Mouse (Mus musculus) layer of hippocampus, adult 9-10 months (tissue): ENCODE measurements around the gene Pcdh15.

Experiments
- DNase-seq: peaks from one replicate; pipeline ENCODE4 v3.0.0; 2022; ENCODE audit warnings: low spot score

The Pcdh15 gene

DNA sequence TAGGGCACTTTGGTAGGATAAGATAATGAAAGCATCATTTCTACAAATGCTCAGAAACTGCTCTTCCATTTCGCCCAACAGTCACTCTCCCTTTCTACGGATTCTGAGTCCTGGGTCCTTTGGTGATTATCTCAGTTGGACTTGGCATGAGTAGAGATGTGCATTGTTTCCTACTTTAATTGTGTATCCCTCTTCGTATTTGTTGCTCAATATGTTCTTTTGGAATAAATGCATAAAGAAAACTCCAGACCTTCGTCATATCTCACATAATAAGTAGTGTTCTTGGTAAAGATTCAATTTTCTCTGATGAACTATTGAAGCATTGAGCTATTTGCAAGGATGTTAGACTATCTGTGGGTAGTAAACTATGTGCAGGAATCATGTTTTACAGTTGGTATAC is 854.2 kb downstream of the Pcdh15 start:
- no peak for DNase-seq

- no peak for DNase-seq
These were observed 884.9 kb downstream of the Pcdh15 start for GRCm38 (mm10) chr10:73984057-73984456.

GRCm38 (mm10) chr10:74008836-74009235 is 909.7 kb downstream of the Pcdh15 start:
- peak; percentile 3 for DNase-seq

DNA sequence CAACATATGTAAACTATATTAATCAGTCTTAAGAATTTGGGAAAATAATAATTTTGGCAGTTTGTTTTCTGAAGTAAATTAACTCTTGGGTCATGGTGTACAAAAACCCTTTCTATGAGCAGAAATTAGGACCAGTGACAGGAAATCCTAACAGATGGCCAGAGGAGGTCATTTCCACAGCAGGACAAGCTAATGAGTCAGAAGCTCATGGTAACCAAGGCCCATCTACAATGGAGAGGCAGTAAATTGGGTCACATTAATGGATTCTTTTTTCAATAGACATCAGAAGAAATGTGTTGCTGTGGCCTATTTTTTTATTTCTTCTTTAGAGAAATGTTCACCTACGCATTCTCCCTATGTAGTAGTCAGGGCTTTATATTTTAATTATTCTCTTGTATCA is 923.9 kb downstream of the Pcdh15 start:
- DNase-seq: no peak

DNA sequence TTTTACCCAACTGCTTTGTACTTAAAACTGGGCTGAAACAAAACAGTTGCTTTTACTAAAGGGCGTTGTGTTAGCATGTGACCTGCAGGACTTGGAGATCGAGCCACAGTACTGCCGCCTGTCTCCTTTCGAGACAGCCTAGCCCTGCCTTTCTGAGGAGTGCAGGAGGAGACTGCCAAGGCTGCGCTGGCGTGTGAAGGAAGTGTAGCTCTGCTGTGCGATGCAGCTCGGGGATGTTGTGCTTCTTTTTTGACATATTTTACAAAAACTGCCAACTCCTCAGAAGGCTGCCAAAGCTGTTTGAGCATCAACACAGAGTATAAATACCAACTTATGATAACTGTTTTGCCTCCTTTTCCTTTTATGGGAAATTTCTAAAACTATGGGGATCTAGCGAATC is 953.9 kb downstream of the Pcdh15 start:
- no peak for DNase-seq

DNA sequence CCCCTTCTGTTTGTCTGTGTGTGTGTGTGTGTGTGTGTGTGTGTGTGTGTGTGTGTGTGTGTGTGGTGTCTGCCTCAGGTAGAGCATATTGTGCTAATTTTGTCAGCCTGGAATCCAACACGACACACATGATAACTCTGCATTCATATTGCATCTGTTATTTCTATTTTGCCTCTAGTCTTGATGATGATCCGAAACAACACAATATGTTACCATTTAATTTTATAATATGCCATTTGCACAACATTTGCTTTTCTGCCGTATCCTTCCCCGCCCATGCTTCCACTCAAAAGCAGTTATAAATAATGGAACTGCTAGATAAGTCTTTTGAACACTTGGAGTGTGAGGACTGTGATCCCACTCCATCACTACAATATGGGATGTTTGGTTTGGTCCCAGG is 987.5 kb downstream of the Pcdh15 start:
- peak; percentile 36 for DNase-seq

DNA sequence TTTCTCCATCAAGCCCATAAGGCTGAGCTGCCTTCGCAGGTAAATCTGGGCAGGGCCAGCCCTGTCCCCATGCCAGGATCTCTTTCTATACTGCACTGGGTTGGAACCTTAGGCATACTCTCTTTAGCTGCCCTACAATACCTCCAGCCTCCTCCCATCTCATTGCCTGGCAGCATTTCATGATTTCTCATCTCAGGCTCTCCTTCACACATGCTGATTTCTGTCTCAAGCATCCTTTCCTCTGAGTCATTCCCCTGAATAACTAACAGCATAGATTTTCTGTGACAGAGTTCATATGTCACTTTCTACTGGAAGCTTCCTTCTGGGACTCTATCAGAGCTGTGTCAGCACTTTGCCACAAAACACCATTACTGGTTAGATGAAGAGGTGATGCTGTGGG is 999.2 kb downstream of the Pcdh15 start:
- no peak for DNase-seq

DNA sequence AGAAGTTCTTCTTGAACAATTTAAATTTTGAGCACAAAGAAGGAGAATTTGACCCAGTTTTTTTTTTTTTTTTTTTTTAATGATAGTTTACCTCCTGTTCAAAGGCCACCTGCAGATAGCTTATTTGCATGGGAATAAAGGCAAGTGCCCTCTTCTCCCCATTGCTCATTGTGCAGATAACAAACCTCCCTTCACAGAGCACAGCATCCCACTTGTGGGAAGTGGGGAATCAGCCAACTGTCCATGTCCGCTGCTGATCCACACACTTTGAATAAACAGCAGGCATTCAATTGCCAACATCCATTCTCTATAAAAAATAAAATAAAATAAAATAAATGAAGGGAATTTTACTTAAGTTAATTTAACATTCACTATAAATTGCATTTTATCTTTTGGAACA is 1015.0 kb downstream of the Pcdh15 start:
- DNase-seq: no peak

GRCm38 (mm10) chr10:74116817-74117216 is 1017.7 kb downstream of the Pcdh15 start:
- no peak for DNase-seq

- no peak for DNase-seq
These were observed 1024.3 kb downstream of the Pcdh15 start for GRCm38 (mm10) chr10:74123421-74123820.

DNA sequence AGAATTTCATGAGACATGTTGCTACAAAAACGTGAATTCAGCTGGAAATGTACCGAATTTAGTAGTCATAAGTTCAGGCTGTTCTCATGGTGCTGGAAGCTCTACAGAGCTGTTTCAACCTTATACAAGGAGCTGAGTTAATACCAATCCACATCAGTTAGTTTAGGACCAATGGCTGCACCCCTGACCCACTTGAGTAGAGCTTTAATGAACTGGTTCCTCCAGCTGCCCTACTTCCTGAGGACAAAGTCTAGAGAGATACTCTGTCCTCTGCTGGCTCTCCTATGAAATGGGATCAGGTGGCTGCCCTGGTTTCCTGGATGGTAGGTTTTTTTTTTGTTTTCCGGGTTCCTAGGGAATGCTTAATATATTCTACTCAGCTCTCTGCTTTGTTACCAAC is 1030.0 kb downstream of the Pcdh15 start:
- no peak for DNase-seq

GRCm38 (mm10) chr10:74129665-74130064 is 1030.5 kb downstream of the Pcdh15 start:
- no peak for DNase-seq

DNA sequence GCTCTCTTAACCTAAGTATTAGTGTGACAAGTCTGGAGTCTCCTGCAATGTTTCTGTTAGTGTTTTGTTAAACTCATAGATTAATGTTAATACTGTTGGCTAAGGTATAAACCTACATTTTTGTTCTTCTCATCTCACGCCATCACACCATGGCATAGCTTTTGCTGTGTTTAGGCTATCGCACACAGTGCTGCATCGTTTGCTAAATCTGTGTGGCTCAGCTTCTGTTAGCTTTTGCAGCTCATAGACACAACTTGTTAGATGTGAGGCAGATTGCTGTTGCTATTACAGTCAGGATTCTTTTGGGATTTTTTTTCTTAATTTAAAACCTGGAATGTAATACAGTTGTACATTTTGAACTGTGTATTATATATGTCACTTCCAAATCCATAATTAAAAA is 1031.7 kb downstream of the Pcdh15 start:
- no peak for DNase-seq

GRCm38 (mm10) chr10:74147966-74148365 is 1048.8 kb downstream of the Pcdh15 start:
- no peak for DNase-seq

GRCm38 (mm10) chr10:74181921-74182320 is 1082.8 kb downstream of the Pcdh15 start:
- DNase-seq: no peak

DNA sequence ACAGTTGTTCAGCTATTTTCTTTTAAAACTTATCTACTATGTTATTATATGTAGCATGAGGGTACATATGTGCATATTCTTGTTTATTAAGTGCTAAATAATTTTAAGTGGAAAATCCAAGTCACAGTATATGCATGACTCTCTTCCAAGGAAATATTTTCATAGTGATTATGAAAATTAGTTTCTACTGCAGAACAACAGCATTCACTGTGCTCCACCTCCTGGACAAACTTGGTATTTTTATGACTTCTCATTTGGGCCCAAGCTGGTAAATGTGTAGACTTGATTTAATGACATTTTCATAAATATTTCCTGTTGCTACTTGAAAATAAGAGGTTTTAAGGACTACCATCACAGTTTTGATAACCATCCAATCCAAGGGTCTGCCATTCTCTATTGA is 1104.5 kb downstream of the Pcdh15 start:
- peak; percentile 61 for DNase-seq

DNA sequence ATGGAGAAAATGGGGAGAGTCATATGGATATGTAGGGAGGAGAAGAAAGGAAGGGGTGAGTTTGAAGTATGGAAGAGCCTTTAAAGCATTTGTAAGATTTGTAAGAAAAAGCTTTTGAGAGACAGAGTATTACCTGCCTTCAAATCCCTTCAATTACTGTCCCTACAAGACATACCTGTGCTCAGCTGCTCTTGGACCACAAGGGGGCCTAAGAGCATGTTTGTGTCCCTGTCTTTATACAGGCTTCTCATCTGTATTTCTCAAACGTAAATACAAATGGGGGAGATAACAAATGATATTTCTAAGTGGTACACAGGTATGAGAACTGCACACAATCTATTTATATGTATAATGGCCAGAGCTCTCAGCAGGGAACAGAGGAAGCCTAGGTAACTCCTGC is 1118.1 kb downstream of the Pcdh15 start:
- DNase-seq: no peak

DNA sequence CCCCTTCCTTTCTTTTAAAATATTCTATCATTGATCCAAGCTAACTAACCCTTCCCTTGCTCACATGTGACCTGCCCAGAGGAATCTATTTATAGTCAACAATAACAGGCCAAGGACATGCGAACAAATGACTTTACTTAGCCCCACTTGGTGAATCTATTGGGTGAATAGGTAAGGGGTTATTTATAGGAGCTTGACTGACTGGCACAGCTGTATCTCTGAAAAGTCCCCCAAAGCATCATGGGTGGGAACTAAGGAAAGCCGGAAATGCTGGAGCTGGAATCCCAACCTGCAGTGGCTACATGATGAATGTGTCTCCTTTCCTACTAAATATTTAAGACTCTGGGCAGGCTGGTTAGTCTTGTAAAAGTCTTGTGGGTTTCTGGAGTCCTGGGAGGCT is 1121.3 kb downstream of the Pcdh15 start:
- DNase-seq: no peak

- no peak for DNase-seq
These were observed 1158.7 kb downstream of the Pcdh15 start for GRCm38 (mm10) chr10:74257716-74258446.

DNA sequence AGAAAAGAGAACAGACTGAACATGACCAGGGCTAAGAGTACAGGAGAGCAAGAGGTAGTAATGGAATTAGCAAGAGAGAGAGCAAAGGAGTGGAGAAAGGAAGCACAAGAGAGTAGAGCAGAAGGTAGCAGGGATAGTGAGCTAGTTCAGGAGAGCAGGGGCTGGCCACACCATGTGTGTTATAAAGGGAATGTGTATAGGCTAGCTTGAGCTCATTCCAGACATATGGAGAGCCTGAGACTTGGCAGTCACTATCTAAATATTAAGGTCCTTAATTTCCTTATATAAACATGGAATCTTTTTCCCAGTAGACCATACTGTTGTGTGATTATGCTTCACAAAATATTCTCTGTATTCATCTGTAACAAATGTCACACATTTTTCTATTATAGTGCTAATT is 1159.5 kb downstream of the Pcdh15 start:
- DNase-seq: no peak

- DNase-seq: no peak
These were observed 1170.6 kb downstream of the Pcdh15 start for GRCm38 (mm10) chr10:74269637-74270269.

DNA sequence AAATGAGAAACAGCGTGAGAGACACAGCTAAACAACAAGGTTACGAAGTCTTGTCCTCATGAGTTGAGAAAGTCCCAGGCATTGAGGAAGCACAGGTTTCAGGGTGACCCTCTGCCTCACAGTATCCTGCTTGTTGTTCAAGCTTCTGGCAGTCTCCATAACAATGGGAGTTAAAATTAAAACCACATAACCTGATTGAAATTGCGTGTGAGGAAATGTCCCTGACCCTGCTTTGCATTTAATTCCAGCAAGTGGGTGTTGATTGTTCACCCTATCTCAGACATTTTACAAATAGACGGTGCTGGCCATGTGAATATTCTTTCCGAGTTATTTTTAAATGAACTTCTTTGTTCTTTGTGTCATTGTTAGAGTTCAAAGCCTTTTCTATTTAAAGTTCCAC is 1171.8 kb downstream of the Pcdh15 start:
- DNase-seq: no peak

DNA sequence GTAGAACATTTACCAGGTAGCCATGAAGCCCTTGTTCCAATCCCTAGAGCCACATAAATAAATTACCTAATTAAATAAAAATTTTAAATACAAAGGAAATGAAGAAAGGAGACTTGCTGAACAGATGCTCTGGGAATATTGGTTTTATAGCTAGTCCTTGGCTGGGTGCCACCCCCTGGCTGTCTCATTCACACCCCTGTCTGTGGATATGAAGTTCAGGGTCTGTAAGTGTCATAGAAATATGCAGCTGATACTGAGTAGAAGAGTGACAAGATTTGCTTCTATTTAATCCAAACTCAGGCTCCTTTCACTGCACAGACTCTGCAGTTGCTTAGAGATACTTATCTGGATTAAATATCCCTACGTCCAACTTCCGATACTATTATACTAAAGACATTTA is 1205.0 kb downstream of the Pcdh15 start:
- no peak for DNase-seq
